Mouse (Mus musculus) brain, embryonic 14.5 days (tissue): ENCODE results near the gene Foxred1.

Experiments used
- CTCF ChIP-seq: fragments of 200-500 bp; IDR thresholded peaks from 2 replicates; pipeline ENCODE4 v1.5.1; 2012; ENCODE audit warnings: inconsistent platforms, mild to moderate bottlenecking, moderate library complexity, borderline replicate concordance; ENCODE audit not compliant: insufficient read depth, insufficient read length; ENCODE audit errors: extremely low read depth
- POLR2A ChIP-seq: fragments of 200-500 bp; IDR thresholded peaks from 2 replicates; pipeline ENCODE4 v1.6.1; 2012; ENCODE audit warnings: mild to moderate bottlenecking, inconsistent platforms, borderline replicate concordance; ENCODE audit not compliant: poor library complexity, insufficient read depth, insufficient read length, severe bottlenecking; ENCODE audit errors: extremely low read depth

DNA sequence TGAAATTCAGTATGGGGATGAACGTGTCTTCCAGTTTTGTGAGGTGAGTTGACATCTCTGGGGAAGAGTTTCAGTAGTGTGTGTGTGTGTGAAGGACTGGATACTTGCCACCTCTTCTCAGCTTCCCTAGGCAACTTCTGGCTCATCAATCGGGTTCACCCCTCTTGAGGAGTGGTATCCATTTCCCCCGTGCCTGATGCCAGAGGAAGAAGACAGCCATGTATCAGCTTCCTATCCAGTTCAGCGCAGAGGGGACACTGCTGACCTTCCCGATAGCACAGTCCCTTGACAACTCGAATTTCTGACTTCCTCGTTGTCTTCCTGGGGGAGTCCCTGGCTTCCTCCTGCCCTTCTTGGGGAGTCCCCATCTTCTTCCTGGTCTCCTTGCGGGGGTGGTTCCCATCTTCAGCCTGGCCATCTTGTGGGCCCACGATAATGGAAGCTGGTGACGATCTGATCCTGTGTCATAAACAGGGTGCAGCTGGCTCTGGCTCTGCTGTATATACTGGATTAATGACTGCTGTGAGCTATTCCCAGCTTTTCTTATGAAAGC, 23.4 kb downstream of the Foxred1 start:
- TF ChIP-seq POLR2A (no peak), CTCF (no peak)
